8 mouse cellular contexts compared by ENCODE assay signal in the genomic region with DNA sequence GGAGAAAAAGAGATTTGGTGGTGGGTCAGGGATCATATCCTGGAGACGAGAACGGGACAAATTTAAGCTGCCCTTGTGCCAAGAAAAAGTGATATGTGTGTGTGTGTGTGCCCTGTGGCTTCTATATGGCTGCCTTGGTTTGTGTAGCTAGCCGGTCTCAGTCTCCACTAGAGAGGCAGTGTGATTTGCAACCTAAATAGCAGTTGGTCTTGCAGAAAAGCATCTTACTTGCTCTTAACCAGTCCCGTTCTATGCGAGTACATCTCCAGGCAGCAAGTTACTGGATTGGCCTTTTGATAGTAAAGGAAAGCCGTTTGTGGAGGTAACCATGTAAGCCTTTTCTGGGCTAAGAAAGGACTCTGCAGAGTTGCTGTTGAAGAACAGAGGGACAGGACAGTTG. TPM values are rescaled to one million over a fixed set of nuclear protein-coding genes. Genes with fewer than 3 reads are reported as not detected.
A peak's percentile ranks its signal among the peaks of the same experiment; 100 is the strongest.
DNase-seq lines count a peak whose midpoint lies in the region; ATAC-seq and TF ChIP-seq lines count a peak whose summit lies in the region.

No protein-coding gene starts in this region.

- H3K36me3 ChIP-seq in embryonic facial prominence, embryonic 10.5 days (replicated peaks): peaks cover 30% of the 10 kb centered on the region
- peaks cover 2% of the 10 kb centered on the region; the same call in 1 of the 2 replicates for H3K36me3 ChIP-seq in intestine, embryonic 16.5 days (ENCODE audit: control insufficient read depth, insufficient read depth, low read length)
- H3K36me3 ChIP-seq in neural tube, embryonic 14.5 days (ENCODE audit: control insufficient read depth, insufficient read depth, low read length): no peaks in the 10 kb centered on the region

- no peak for TF ChIP-seq CTCF in layer of hippocampus, adult 2 months (conservative IDR thresholded peaks at IDR 0.05)

- peaks cover 7% of the 10 kb centered on the region for H3K9me3 ChIP-seq in embryonic facial prominence, embryonic 10.5 days
- H3K9me3 ChIP-seq in intestine, embryonic 16.5 days (ENCODE audit: control insufficient read depth, low read length): 0 out of 2 replicates have a peak, but pooled peaks cover 6% of the 10 kb centered on the region
- no peaks in the 10 kb centered on the region for H3K9me3 ChIP-seq in neural tube, embryonic 14.5 days (ENCODE audit: control insufficient read depth, low read length)

- peak overlapping the region; percentile 91 for H3K4me2 ChIP-seq in intestine, embryonic 16.5 days (ENCODE audit: low read depth, low read length)
- H3K4me2 ChIP-seq in neural tube, embryonic 14.5 days (ENCODE audit: low read depth, low read length): peak overlapping the region; percentile 84

- peaks cover 54% of the 10 kb centered on the region for H3K4me1 ChIP-seq in embryonic facial prominence, embryonic 10.5 days
- H3K4me1 ChIP-seq in intestine, embryonic 16.5 days (ENCODE audit: control insufficient read depth, insufficient read depth, low read length): peaks cover 16% of the 10 kb centered on the region
- peaks cover 15% of the 10 kb centered on the region for H3K4me1 ChIP-seq in neural tube, embryonic 14.5 days (ENCODE audit: control insufficient read depth, insufficient read depth, low read length)

- 10% methylated on average over 6 of the region's 6 CpGs for WGBS in embryonic facial prominence, embryonic 10.5 days
- WGBS in intestine, embryonic 16.5 days: 12% methylated on average over 6 of the region's 6 CpGs
- WGBS in neural tube, embryonic 14.5 days: 9% methylated on average over 6 of the region's 6 CpGs

- H3K27me3 ChIP-seq in embryonic facial prominence, embryonic 10.5 days (replicated peaks; ENCODE audit: low read depth, poor library complexity, severe bottlenecking): no peaks in the 10 kb centered on the region
- H3K27me3 ChIP-seq in intestine, embryonic 16.5 days (replicated peaks; ENCODE audit: control insufficient read depth, insufficient read depth, low read length): no peaks in the 10 kb centered on the region
- H3K27me3 ChIP-seq in neural tube, embryonic 14.5 days (ENCODE audit: control insufficient read depth, insufficient read depth, low read length): no peaks in the 10 kb centered on the region

- peak overlapping the region; percentile 96 for H3K4me3 ChIP-seq in layer of hippocampus, adult 2 months
- H3K4me3 ChIP-seq in embryonic facial prominence, embryonic 10.5 days: peak overlapping the region; percentile 100
- H3K4me3 ChIP-seq in intestine, embryonic 16.5 days (ENCODE audit: low read length): peak overlapping the region; percentile 95
- H3K4me3 ChIP-seq in neural tube, embryonic 14.5 days (ENCODE audit: low read depth, low read length): peak overlapping the region; percentile 88

- no peak for DNase-seq in layer of hippocampus, adult 2 months (ENCODE audit: low spot score in 2 of 2)
- no peak for DNase-seq in layer of hippocampus, adult 11-12 months (ENCODE audit: low spot score)
- peak; percentile 16 for DNase-seq in embryonic facial prominence, embryonic 10.5 days (ENCODE audit: low spot score)
- DNase-seq in gastrocnemius, postnatal 4 days (ENCODE audit: low spot score in 2 of 2): no peak
- no peak for DNase-seq in thymus, postnatal 0 days (ENCODE audit: low spot score)
- no peak for DNase-seq in left cerebral cortex, postnatal 36 days (ENCODE audit: low spot score in 2 of 2)

- peak overlapping the region; percentile 96 for H3K9ac ChIP-seq in intestine, embryonic 16.5 days (ENCODE audit: low read depth, low read length)
- H3K9ac ChIP-seq in neural tube, embryonic 14.5 days (replicated peaks; ENCODE audit: low read depth, low read length): peak overlapping the region; percentile 92

- intact Hi-C loops in left cerebral cortex, postnatal 36 days (cut with DNase I): loop anchor here (5.0 to 10.0 kb wide), 5 partner anchors 39 to 196 kb away; no protein-coding TSS in a partner anchor

- ATAC-seq in intestine, embryonic 16.5 days: no peak
- no peak for ATAC-seq in neural tube, embryonic 14.5 days (ENCODE audit: low read depth)

- H3K27ac ChIP-seq in layer of hippocampus, adult 2 months: peak overlapping the region; percentile 90
- no peak overlapping the region for H3K27ac ChIP-seq in embryonic facial prominence, embryonic 10.5 days (replicated peaks)
- peak overlapping the region; percentile 89; the same call in 1 of the 2 replicates for H3K27ac ChIP-seq in intestine, embryonic 16.5 days (ENCODE audit: low read length)
- peak overlapping the region; percentile 80 for H3K27ac ChIP-seq in neural tube, embryonic 14.5 days (ENCODE audit: low read depth, low read length)

RNA-seq across cellular contexts. Expression of a gene that starts 1.7 kb away (rescaled TPM):
- total RNA-seq in layer of hippocampus, adult 2 months (2021): 10 to 100 TPM; 60.5 to 65.6 TPM
- 19.6 and 19.9 TPM in 2 replicates for polyA plus RNA-seq in embryonic facial prominence, embryonic 10.5 days (2016; fragmentation: Nextera tagmentation; extraction: Ambion mirVana)
- 11.7 and 13.0 TPM in 2 replicates for polyA plus RNA-seq in intestine, embryonic 16.5 days (2015; fragmentation: Nextera tagmentation; extraction: Ambion mirVana)
- polyA plus RNA-seq in neural tube, embryonic 14.5 days (2014; fragmentation: Nextera tagmentation; extraction: Ambion mirVana): 31.4 and 43.6 TPM in 2 replicates
- total RNA-seq in gastrocnemius, postnatal 4 days (2021): 10 to 100 TPM; 65.3 to 73.4 TPM
- polyA plus RNA-seq in thymus, postnatal 0 days (2015; fragmentation: Nextera tagmentation; extraction: Ambion mirVana): 14.7 and 16.4 TPM in 2 replicates
- total RNA-seq in left cerebral cortex, postnatal 36 days (2021): 10 to 100 TPM; 43.4 to 58.7 TPM
